Mouse (Mus musculus): ENCODE measurements around the gene Slc1a2.

GRCm38 (mm10) chr2:102658661-102659520 is 432 bp downstream of the Slc1a2 start:
- TF ChIP-seq CTCF (conservative IDR thresholded peaks at IDR 0.05; ENCODE audit: low read length) (no peak), NANOG (IDR thresholded peaks at IDR 0.05; ENCODE audit: borderline replicate concordance, low read length) (no peak), POU5F1 (IDR thresholded peaks at IDR 0.05; ENCODE audit: borderline replicate concordance, low read length) (no peak)
